Mouse (Mus musculus) heart, adult 8-10 months (tissue): ENCODE data around the gene Prkar2a. TPM values are rescaled to one million over a fixed set of nuclear protein-coding genes. Genes with fewer than 3 reads are reported as not detected.
A peak's percentile ranks its signal among the peaks of the same experiment; 100 is the strongest.

Experiments used
- DNase-seq: peaks from one replicate; pipeline ENCODE4 v3.0.0; 2022; ENCODE audit warnings: low spot score
- total RNA-seq, 4 experiments: library from RNA; stranded (reverse); gene quantifications; 2 replicates each; pipeline ENCODE4 v1.2.4; 2022

The Prkar2a gene
- total RNA-seq, 4 experiments from 2014 or later, result 80.5 to 91.0 (median 88.1) TPM

DNA sequence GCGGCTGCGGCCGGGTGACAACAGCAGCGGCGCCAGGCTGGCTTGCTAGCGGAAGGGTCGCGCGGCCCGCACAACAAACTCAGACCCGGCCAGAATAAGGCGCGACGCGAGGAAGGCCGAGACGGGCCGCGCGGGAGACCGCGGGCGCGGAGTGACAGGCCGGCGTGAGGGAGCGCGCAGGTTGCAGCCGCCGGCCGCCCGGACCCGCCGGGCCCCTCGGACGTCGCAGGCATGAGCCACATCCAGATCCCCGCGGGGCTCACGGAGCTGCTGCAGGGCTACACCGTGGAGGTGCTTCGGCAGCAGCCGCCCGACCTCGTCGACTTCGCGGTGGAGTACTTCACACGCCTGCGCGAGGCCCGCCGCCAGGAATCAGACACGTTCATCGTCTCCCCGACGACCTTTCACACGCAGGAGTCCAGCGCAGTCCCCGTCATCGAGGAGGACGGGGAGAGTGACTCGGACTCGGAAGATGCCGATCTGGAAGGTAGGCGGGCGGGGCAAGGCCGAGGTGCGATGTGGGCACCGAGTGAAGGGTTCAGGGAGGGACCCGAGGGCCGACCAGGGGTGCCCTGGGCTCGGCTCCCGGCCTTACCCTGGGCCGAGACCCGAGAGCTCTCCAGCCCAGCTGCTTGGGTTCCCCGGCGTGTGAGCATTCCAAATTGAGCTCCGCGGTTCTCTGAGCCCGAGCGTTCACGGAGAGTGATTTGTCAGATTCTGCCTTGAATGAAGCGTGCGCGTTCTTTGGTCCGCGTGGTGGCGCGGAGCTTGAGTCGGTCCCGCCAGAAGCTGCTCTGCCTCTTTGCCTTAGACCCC is 3.3 kb downstream of the Prkar2a start:
- peak; percentile 49 for DNase-seq

DNA sequence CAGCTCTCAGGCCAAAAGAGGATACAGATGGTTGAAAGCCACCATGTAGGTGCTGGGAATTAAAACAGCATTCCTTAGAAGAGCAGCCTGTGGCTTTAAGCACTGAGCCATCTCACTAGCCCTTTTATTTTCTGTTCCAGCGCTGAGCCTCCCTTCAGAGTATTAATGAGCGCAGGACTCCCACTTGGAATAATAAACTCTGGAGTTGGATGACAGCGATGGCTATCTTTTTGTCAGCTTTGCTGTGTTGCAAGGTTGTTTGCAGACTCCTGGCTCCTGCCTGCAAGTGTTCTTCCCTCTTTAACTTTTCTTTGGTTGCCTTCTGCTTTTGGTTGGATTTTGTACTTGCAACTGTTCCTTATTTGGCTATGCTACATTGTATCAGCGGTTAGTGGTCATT is 4.8 kb downstream of the Prkar2a start:
- DNase-seq, result no peak

DNA sequence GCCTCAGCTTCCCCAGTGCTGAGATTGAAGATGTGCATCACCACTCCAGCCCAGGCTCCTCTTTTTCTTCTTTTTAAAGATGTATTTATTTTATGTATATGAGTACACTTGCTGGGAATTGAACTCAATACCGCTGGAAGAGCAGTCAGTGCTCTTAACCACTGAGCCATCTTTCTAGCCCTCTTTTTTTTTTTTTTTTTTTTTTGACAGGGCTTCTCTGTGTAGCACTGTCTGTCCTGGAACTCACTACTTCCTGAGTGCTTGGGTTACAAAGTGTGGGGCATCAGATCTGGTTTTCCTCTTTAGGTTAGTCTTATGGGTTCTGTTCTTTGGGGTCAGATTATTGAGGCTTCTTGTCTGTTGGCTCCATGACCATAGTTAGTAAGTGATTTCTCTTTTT is 5.4 kb downstream of the Prkar2a start:
- DNase-seq, result no peak

DNA sequence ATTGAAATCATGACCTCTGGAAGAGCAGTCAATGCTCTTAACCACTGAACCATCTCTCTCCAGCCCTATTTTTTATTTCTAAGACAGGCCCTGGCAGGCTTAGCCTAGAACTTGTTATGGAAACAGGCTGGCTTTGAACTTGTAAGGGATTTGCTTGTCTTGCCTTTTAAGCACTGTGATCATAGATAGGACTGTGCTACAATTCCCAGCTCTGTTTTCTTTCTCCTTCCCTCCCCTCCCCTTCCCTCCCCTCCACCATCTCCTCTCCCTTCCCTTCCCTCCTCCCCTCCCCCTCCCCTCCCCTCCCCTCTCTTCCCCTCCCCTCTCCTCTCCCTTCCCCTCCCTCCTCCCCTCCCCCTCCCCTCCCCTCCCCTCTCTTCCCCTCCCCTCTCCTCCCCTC is 13.4 kb downstream of the Prkar2a start:
- no peak for DNase-seq

DNA sequence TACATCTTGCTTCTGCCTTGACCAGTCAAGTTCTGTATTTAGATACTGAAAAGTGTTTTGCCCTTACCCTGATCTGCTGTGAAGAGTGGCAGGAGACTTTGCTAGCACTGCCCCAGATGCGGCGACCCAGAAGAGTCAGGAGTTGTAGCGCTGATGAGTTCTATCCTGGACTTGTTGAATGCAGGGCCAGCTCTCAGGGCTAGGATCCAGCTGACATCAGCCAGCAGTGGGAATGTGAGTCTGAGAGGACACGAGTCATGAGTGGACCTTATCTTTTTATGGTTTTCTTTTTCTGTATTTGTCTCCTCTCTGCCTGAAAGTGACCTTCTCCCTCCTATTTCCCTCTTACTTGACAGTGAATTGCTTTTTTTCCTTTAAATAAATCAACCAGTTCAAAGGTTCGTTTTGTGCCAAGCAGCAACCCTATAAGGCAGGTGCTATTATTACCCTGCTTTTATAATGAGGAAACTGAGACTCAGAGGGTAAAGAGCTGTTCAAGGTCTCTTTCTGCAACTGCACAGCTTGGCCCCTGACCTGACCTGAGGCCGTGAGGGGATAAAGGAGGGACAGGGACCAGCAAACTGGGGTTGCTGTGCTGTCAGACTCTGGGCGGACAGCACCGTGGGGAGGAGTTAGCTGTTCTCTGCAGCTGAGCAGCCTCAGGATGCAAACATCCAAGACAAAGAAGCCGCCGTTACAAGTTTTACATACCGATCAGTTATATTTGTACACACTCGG is 14.4 kb downstream of the Prkar2a start:
- DNase-seq, result peak; percentile 67

- peak; percentile 22 for DNase-seq
These were observed 15.5 kb downstream of the Prkar2a start for GRCm38 (mm10) chr9:108704591-108704990.

DNA sequence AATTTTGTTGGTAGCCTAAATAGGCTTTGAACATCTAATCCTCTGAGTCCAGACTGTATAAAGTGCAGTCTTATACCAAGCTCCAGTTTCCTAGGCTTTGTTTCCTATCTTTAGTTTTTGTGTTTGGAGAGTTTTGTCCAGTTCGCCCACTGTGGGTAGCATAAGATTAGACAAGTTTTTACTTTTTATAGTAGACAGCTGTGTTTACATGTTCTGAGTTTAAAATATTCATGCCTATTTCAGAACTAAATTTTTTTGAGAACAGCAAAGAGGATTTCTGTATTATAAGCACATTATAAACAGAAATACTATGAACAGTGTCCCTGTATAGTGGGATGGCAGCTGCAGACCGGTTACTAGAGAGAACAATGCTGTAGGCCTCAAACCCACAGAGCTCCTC is 18.1 kb downstream of the Prkar2a start:
- DNase-seq, result no peak

DNA sequence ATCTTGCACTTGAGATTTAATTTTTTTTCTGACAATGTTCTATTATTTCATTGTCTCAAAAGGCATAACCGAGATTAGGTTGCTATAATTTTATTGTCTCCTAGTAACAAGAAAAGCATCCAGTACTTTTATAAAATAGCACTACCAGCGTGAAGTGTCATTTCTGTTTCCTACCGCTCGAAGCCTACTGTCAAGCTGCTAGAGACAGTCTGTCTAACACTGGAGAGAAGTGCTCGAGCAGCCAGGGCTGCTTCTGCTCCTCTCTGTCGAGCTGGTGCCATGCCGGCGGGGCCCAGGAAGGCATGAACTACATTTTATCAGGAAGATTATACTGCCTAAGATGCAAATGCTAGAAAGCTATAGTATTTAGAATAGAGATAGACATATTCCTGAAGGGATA is 19.7 kb downstream of the Prkar2a start:
- no peak for DNase-seq

GRCm38 (mm10) chr9:108710767-108711166 is 21.7 kb downstream of the Prkar2a start:
- DNase-seq, result no peak

DNA sequence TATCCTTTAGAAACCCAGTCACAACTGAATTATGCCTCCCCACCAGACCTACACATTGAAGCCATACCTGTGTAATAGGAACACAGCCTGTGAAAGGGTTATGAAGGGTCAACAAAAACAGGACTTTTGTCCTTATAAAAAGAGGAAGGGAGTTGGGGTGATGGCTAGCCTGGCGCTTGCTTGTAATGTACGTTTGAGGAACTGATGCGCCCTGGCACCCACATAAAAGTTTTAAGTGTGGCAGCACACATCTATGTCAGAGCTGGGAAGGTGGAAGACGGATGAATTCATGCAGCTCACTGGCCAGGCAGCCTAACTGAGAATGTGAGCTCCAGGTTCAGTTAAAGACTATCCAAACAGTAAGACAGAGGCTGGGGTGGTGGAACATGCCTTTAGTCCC is 27.1 kb downstream of the Prkar2a start:
- no peak for DNase-seq

DNA sequence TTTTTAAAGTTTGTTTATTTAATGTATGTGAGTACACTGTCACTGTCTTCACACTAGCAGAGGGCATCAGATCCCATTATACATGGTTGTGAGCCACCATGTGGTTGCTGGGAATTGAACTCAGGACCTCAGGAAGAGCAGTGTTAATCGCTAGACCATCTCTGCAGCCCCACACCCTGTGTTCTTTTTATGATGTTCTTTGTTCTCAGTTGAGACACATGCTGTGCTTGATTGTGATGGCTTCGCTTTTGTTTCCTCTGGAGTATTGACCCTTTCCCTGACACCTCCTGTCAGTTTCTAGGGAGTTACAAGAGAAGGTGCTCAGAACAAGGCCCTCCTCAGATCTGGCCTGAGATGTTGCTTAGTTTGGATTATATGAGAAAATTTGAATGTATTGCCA is 34.6 kb downstream of the Prkar2a start:
- DNase-seq, result no peak

GRCm38 (mm10) chr9:108726116-108726515 is 37.0 kb downstream of the Prkar2a start:
- DNase-seq, result no peak

DNA sequence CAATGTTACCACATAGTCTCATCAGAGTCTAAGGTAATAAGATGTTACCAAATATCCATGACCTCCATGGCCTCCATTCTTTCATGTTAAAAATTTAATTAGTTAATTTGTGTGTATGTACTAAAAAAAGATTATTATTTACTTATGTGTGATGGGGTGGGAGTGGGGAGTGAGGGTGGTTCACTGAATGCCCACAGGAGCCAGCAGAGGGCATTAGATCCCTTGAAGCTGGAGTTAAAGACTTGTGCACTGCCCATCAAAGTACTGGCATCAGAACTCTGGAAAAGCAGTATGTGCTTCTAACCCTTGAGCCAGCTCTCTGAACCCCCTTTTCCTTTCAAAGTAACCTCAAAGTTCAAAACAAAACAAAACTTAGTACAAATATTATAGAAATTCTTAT is 39.9 kb downstream of the Prkar2a start:
- DNase-seq, result no peak

DNA sequence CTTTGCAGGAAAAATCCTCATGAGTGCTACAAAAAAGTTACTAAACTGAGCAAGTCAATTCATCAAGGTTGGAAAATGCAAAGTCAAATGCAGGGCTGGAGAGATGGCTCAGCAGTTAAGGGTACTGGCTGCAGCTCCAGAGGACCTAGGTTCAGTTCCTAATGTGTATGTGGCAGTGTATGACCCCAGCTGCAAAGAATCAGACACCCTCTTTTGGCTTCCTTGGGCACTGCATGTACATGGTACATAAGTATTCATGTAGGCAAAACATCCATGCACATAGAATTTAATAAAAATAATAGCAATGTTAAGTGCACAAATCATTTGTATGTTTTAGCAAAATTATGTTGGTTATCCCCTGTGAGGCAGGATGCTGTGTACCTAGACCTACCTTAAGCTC is 43.3 kb downstream of the Prkar2a start:
- no peak for DNase-seq

DNA sequence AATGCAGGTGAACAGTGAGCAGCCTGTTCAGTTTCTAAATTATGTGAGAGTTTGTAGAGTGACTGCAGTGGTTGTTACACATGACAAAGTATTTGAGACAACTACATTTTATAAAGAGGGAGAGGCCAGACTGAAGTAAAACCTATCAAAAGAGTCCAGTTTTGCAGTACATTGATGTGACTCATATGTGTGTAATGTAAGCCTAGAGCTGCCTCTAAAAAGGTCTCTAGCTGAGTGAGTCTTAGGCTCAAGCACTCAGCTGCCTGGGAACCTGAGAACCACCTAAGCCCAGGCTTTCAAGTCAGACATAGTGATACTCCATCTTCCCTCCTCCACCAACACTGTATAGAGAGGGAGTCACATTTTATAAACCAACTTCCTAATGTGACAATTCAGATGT is 45.5 kb downstream of the Prkar2a start:
- DNase-seq, result no peak

- DNase-seq, result no peak
These were observed 50.1 kb downstream of the Prkar2a start for GRCm38 (mm10) chr9:108739239-108739638.

GRCm38 (mm10) chr9:108740062-108740461 is 50.9 kb downstream of the Prkar2a start:
- DNase-seq, result no peak

- no peak for DNase-seq
These were observed 52.9 kb downstream of the Prkar2a start for GRCm38 (mm10) chr9:108742048-108742447.

- DNase-seq, result no peak
These were observed 57.9 kb downstream of the Prkar2a start for GRCm38 (mm10) chr9:108746876-108747499.

DNA sequence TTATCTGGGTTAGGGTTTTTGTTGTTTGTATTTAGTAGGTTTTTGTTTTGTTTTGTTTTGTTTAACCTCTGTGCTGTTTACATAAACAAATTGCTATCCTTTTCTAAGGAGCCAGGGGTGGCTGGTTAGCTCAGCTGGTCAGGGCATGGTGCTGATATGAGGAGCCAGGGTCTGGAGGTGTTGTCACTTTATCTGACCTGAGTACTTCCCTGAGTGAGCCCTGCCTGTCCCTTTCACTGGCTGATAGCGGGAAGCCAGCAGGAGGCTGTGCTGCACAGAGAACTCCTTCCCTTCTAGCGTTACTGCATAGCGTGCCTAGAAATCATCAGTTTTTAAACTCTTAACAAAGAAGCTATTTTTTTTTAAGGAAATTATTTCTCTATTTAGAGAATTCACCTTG is 58.6 kb downstream of the Prkar2a start:
- DNase-seq, result no peak

GRCm38 (mm10) chr9:108748600-108749183 is 59.6 kb downstream of the Prkar2a start:
- peak; percentile 4 for DNase-seq

- DNase-seq, result no peak
These were observed 61.5 kb downstream of the Prkar2a start for GRCm38 (mm10) chr9:108750616-108751015.
